Mouse (Mus musculus) splenic B cell, adult 2 months (primary cell): ENCODE measurements at regions not wholly inside any gene's neighbourhood (a gene's known extent, or its start where the extent isn't known, plus 50 kb on each side); places are given as distances from the start of the nearest gene placed in this dataset.

Experiments
- DNase-seq: peaks from one replicate; pipeline ENCODE4 v3.0.0-alpha.2; 2011; ENCODE audit warnings: low read depth, low spot score
- H3K27me3 ChIP-seq: 2 replicates; pipeline ENCODE4 v1.6.1; 2012; ENCODE audit warnings: mild to moderate bottlenecking, low read length, moderate library complexity, mixed read lengths; ENCODE audit not compliant: control insufficient read depth, poor library complexity, insufficient read depth, severe bottlenecking
- H3K36me3 ChIP-seq: 2 replicates; pipeline ENCODE4 v1.6.1; 2012; ENCODE audit warnings: mild to moderate bottlenecking, low read length, moderate library complexity, mixed read lengths; ENCODE audit not compliant: control insufficient read depth, poor library complexity, insufficient read depth, severe bottlenecking

DNA sequence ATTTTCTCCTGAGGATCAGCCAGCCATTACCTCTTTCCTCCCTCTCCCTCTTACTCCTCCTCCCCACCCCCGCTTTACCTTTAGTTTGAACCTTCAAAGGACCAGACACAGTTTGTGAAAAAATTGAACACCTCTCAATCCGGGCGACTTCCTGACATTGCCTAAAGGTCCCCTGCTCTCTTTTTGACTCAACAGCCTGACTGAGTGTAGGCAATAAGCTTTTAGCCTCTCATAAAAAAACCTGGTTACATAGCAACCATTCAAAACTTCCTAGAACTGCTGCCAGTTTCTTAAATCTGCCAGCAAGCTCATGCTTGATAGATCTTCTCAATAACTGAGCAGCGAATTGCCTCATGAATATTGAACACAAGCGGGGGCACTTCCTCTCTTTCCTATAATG lies 71.7 kb downstream of the Zfp945 start:
- Histone ChIP-seq H3K27me3 (no peaks in the 10 kb centered on the region), H3K36me3 (no peaks in the 10 kb centered on the region)
- DNase-seq: no peak

DNA sequence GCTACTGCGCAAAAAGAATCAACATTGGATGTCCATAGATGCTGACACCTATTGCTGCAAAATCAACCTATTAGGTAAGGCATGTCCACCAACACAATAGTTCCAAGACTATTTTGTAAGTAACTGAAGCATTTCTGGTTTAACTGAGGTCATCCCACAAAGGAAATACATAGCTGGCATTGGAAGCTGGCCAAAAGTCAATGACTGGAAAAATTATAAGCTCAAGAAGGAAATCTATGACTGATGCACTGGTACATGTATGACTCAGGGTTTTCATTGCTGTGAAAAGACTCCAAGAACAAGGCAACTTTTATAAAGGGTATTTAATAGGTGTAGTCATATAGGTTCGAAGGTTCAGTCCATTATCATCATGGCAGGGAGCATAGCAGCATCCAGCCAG lies 82.5 kb downstream of the Zfp945 start:
- no peaks in the 10 kb centered on the region for H3K27me3 ChIP-seq
- no peak for DNase-seq
- no peaks in the 10 kb centered on the region for H3K36me3 ChIP-seq

DNA sequence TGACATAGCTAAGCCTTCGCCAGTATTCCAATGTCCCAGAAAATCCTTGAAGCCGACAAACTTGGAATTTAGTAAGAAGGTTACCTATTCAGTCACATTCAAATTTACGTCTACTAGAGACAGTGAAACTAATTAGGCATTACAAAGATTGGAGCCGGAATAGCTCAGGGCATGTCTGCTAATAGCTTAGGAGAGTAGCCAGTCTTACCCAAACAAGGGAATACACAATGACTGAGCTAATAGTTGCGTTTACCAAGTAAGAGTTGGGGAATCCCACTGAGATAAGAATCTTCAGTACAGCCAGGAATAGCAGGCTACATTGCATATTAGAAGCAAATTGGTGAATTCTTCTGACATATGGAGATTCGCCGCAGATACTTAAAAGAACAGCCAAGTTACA lies 121.2 kb downstream of the Zfp945 start:
- Histone ChIP-seq H3K27me3 (no peaks in the 10 kb centered on the region), H3K36me3 (no peaks in the 10 kb centered on the region)
- no peak for DNase-seq

DNA sequence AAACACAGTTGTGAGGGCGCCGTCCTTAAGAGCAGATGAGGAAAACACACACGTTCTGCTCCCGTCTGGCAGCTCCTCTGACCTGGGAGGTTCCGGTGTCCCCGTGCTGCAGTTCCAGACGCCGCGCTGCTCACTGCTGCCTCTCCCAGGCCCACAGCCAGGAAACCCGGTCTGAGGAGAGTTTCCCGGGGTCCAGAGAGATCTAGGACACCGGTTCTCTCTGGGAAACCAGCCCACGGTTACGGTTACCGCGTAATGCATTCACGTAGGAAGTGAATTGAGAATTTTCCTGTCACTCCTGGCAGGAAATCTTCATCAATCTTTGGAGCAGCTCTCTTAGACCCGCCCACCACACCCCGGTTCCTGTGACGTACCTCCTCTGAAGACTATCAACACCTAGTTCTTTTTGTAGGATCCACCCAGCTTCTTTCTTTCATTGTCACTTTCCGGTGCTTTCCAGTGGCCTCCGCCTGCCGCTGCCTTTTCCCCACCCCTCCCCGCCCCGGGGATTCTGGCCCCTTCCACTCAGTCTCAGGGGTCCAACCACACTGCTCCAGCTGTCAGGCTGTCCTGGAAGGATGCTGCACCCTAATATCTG lies 127.3 kb downstream of the Zfp945 start:
- peak; percentile 43 for DNase-seq
- no peaks in the 10 kb centered on the region for H3K36me3 ChIP-seq
- no peaks in the 10 kb centered on the region for H3K27me3 ChIP-seq

DNA sequence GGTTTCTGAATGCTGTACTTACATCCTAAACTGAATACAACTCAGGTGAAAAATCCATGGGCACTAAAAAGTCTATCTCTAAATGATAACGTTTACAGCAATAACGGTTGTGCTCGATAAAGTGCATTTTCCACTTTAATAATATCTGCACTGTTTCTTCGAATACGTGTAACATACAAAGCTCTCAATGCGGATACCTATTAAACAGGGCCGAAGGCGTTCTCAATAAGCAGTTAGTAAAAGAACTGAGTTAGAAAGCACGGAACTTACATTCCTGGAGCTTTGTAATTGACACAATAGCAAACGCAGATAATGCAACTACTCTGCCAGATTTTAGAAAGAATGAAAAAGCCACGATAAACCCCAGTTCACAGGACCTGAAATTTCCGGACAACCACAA lies 127.8 kb downstream of the Zfp945 start:
- no peaks in the 10 kb centered on the region for H3K36me3 ChIP-seq
- no peaks in the 10 kb centered on the region for H3K27me3 ChIP-seq
- DNase-seq: peak; percentile 1

DNA sequence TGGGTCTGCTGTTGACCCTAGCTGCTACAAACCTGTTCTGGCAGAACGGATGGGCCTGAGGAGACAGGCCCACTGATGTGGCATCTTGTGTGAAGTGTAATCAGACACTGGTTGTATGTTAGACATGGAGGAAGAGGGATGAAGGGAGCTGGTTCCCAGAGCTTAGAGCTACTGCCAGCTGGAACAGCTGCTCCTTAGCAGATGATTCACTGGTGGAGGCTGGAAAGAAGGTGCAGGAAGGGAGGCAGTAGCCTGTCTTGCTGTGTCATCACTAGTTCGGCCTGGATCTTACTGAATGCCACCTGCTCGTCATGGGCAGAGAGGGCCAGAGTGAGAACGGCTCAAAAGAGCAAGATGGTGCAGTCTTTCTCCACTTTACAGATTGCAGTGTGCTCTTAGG lies 130.6 kb downstream of the Zfp945 start:
- H3K27me3 ChIP-seq: no peaks in the 10 kb centered on the region
- no peaks in the 10 kb centered on the region for H3K36me3 ChIP-seq

More for the DNA sequence above, 130.6 kb downstream of the Zfp945 start:
- DNase-seq: no peak
